Mouse (Mus musculus) testis, adult 2 months (tissue): Measurements from ENCODE around the gene Cdc42bpa. TPM values are rescaled to one million over a fixed set of nuclear protein-coding genes. Genes with fewer than 3 reads are reported as not detected.

Experiments used
- H3K27ac ChIP-seq: fragments of 200-500 bp; 2 replicates; pipeline ENCODE4 v1.5.1; 2012; ENCODE audit warnings: low read depth, low read length; ENCODE audit not compliant: control insufficient read depth, insufficient read depth
- H3K27me3 ChIP-seq: fragments of 200-500 bp; 2 replicates; pipeline ENCODE4 v1.6.1; 2012; ENCODE audit warnings: mild to moderate bottlenecking, low read length, moderate library complexity; ENCODE audit not compliant: control insufficient read depth, insufficient read depth
- H3K36me3 ChIP-seq: fragments of 200-500 bp; 2 replicates; pipeline ENCODE4 v1.6.1; 2012; ENCODE audit warnings: mild to moderate bottlenecking, low read length; ENCODE audit not compliant: control insufficient read depth, insufficient read depth
- H3K4me1 ChIP-seq: fragments of 200-500 bp; 2 replicates; pipeline ENCODE4 v1.6.1; 2012; ENCODE audit warnings: low read length; ENCODE audit not compliant: control insufficient read depth, insufficient read depth
- H3K4me3 ChIP-seq: fragments of 200-500 bp; 2 replicates; pipeline ENCODE4 v1.5.1; 2012; ENCODE audit warnings: low read depth, mild to moderate bottlenecking, low read length, moderate library complexity, mixed read lengths; ENCODE audit not compliant: control insufficient read depth
- CTCF ChIP-seq: fragments of 200-500 bp; IDR thresholded peaks from 2 replicates; pipeline ENCODE4 v1.5.1; 2012; ENCODE audit warnings: low read depth, mild to moderate bottlenecking, inconsistent platforms, low read length, moderate library complexity; ENCODE audit not compliant: control insufficient read depth, insufficient read depth, insufficient replicate concordance
- POLR2A ChIP-seq: fragments of 200-500 bp; IDR thresholded peaks from 2 replicates; pipeline ENCODE4 v1.6.1; 2012; ENCODE audit warnings: low read depth, mild to moderate bottlenecking, inconsistent platforms, low read length, moderate library complexity; ENCODE audit not compliant: control insufficient read depth
- polyA plus RNA-seq: library from polyadenylated mRNA; depleted of rRNA; stranded (reverse); fragments of >200 nt; gene quantifications from 2 replicates; pipeline ENCODE4 v1.2.3, GENCODE M21; 2012

The Cdc42bpa gene
- polyA plus RNA-seq, 1 experiment, result 9.1 TPM

DNA sequence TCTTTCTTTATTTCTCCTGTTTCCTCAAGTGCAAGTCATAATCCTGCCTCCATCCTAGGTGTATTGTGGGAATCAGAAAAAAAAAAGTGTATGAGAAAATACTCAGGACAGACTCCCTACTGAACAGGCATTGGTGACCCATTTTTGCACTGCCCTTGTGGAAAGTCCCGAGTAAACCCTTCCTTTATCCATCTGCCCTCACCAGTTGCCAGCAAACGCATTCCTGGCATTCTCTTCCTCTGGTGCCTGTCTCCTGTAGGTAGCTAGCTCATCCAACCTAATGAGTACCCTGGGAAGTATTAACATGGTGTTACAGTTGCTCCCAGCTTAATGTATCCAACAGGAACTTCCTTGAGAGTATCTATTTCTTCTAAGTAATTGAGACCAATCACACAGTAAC lies 13.7 kb upstream of the Cdc42bpa start:
- no peak overlapping the region for H3K4me3 ChIP-seq
- H3K27me3 ChIP-seq, result no peaks in the 10 kb centered on the region
- no peaks in the 10 kb centered on the region for H3K36me3 ChIP-seq
- H3K4me1 ChIP-seq, result no peaks in the 10 kb centered on the region
- no peak for TF ChIP-seq CTCF
- no peak for TF ChIP-seq POLR2A
- no peak overlapping the region for H3K27ac ChIP-seq

DNA sequence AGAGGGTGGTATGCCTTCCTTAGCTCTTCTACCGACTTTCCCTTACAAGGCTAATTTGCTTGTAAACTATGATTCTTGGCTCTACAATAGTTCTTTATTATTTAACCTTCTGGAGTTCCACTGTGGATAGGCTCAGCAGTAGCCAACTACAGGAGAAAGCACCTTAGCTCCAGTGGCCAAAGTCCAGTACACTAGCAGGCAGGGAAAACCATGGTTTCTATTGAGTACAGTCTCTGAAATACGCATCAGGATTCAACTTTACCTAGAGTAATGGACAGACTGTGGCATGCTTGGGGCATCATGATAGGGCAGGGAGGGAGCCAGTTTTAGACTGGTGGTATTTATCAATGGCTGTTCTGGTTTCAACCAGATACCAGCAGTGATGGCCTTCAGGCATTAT lies 12.6 kb upstream of the Cdc42bpa start:
- no peak overlapping the region for H3K4me3 ChIP-seq
- H3K27me3 ChIP-seq, result no peaks in the 10 kb centered on the region
- TF ChIP-seq POLR2A (no peak), CTCF (no peak)
- H3K27ac ChIP-seq, result no peak overlapping the region
- H3K36me3 ChIP-seq, result no peaks in the 10 kb centered on the region
- H3K4me1 ChIP-seq, result no peaks in the 10 kb centered on the region

DNA sequence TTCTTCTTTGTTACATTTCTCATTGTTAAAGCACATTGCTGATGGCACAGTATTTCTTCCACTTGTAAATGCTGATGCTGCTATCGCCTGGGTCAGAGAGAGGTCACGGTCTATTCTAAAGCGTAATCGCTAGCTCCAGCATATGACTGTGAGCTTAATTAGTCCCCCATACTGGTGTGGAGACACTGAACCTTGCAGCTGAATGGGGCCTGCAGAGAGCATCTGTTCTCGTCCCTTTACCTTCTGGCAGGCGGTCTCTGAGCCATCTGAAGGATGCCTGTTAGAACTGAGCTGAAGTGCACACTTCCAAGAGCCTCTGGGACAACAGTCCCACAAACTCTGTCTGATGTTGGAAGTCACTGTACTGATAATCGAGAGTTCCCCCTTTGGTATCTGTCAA lies 8.7 kb upstream of the Cdc42bpa start:
- H3K27me3 ChIP-seq, result no peaks in the 10 kb centered on the region
- no peaks in the 10 kb centered on the region for H3K4me1 ChIP-seq
- H3K27ac ChIP-seq, result no peak overlapping the region
- no peak for TF ChIP-seq POLR2A
- no peak for TF ChIP-seq CTCF
- H3K4me3 ChIP-seq, result no peak overlapping the region
- H3K36me3 ChIP-seq, result no peaks in the 10 kb centered on the region

DNA sequence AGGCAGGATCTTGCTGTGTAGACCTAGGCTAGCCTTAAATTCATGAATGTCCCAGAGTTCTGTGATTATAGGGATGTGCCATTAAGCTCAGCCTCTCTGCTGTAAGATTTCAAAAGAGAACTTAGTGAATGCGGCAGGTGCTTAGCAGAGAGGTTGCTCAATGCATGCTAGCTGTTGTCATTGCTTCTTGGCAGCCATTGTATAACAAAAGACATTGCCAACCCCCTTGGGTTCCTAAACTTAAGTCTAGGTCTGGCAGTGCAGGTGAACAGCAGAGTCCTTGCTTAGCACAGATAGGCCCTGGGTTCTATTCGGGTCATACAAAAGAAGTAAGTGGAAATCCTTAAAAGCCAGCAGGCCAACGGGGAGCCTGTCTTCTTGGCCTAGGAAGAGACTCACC lies 7.0 kb upstream of the Cdc42bpa start:
- Histone ChIP-seq H3K27ac (no peak overlapping the region), H3K36me3 (no peaks in the 10 kb centered on the region), H3K27me3 (no peaks in the 10 kb centered on the region), H3K4me1 (no peaks in the 10 kb centered on the region), H3K4me3 (no peak overlapping the region)
- no peak for TF ChIP-seq CTCF
- no peak for TF ChIP-seq POLR2A

DNA sequence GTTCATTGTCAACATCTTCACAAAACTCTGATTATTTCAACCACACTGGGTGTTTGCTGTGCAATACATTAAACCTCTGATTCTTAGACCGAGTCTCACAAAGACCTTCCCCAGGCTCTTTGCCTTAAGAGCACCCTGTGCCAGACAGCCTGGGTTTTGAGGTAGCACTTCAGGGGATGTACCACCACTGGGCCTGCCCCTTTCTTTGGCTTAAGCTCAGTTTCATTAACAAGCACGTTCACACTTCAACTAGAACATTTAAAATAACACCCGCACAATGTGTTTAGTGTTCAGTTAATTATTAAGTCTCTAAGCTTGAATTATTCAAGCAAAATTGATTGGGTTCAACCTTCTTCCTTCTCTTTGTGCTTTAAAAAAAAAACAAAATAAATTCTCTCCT lies 2.8 kb upstream of the Cdc42bpa start:
- Histone ChIP-seq H3K27ac (no peak overlapping the region), H3K27me3 (no peaks in the 10 kb centered on the region), H3K4me1 (peaks cover 7% of the 10 kb centered on the region), H3K4me3 (no peak overlapping the region), H3K36me3 (no peaks in the 10 kb centered on the region)
- TF ChIP-seq POLR2A, result no peak
- no peak for TF ChIP-seq CTCF

DNA sequence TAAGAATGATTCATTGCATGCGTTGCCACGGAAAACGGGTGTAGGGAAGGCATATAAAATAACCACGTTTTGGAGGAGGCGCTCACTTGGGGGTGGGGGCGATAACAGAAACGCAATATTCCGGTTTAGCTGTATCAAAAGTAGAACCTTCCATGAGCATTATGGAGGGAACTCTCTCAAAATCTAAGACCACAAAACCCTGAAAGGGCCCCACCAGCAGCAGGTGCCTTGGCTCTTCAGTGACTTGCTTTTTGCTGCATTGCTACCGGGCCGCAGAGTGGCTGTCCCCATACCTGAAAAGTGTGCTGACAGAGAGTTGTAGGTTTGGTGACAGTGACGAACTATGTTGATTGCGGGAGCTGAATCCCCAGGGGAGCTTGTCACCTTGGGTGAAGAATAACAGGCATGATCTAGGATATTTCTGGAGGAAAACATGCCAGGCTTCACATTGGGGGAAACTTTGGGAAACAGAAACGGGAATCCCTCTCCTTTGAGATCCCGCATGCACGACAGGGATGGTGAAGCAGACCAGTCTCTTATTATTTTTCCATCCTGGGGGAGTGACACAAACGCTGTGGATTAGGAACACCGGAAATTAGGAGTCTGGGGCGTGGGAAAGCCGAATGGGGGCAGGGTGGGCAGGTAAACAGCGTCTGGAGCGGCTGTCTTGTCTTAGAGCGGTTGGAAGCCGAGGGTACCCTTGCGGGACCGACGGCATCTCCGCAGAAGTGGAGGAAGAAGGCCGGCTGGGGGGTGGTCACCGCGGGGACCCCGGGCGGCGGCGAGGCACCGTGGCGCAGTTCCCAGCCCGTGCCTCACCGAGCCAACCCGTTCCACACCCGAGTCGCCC lies 1.2 kb upstream of the Cdc42bpa start:
- Histone ChIP-seq H3K36me3 (no peaks in the 10 kb centered on the region), H3K27me3 (no peaks in the 10 kb centered on the region), H3K4me3 (peak overlapping the region; percentile 97), H3K27ac (peak overlapping the region; percentile 97), H3K4me1 (peaks cover 7% of the 10 kb centered on the region)
- TF ChIP-seq CTCF (no peak), POLR2A (no peak)

DNA sequence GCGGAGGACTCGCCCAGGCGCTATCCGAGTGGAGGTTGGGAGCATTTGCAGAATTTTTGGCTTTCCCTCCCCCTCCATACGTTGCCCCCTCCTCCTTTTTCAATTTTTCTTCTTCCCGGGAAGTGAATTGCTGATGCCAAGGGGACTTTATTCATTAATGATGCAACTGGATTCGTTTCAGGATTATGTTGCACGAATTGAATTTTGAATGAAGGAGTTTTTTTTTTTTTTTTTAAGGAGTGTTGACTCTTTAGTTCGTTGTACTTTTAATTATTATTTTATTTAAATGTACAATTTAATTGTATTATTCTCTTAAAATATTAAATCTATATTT lies 238 bp downstream of the Cdc42bpa start:
- TF ChIP-seq CTCF (no peak), POLR2A (no peak)
- peak overlapping the region; percentile 61 for H3K27ac ChIP-seq
- H3K4me1 ChIP-seq, result peaks cover 7% of the 10 kb centered on the region
- no peaks in the 10 kb centered on the region for H3K27me3 ChIP-seq
- H3K4me3 ChIP-seq, result peak overlapping the region; percentile 97
- H3K36me3 ChIP-seq, result no peaks in the 10 kb centered on the region
